Mouse (Mus musculus) heart, adult 2 months (tissue): ENCODE results near the gene Nfatc3.

Experiments used
- CTCF ChIP-seq: fragments of 200-600 bp; IDR thresholded peaks from 2 replicates; pipeline ENCODE4 v1.8.1; 2022; ENCODE audit warnings: antibody characterized with exemption, mild to moderate bottlenecking, moderate library complexity
- EP300 ChIP-seq: fragments of 200-500 bp; IDR thresholded peaks from 2 replicates; pipeline ENCODE4 v1.6.1; 2011; ENCODE audit warnings: low read depth, low read length, control low read depth; ENCODE audit not compliant: insufficient read depth
- POLR2A ChIP-seq: fragments of 200-500 bp; IDR thresholded peaks from 2 replicates; pipeline ENCODE4 v1.6.1; 2011; ENCODE audit warnings: mild to moderate bottlenecking, low read depth, low read length, control low read depth; ENCODE audit not compliant: insufficient read depth

GRCm38 (mm10) chr8:106060521-106060920 is 1.9 kb downstream of the Nfatc3 start:
- no peak for TF ChIP-seq CTCF
- no peak for TF ChIP-seq POLR2A
- no peak for TF ChIP-seq EP300
